Mouse (Mus musculus) heart, adult 18-20 months (tissue): ENCODE results near the gene Rhov. TPM values are rescaled to one million over a fixed set of nuclear protein-coding genes. Genes with fewer than 3 reads are reported as not detected.

Experiments
- DNase-seq, 2 experiments: peaks; one replicate each; pipeline ENCODE4 v3.0.0; 2021 to 2022; ENCODE audit warnings: mixed read lengths in 1 of 2
- total RNA-seq, 2 experiments: library from RNA; stranded (reverse); gene quantifications; 2 replicates each; pipeline ENCODE4 v1.2.3; 2021

Gene Rhov
- total RNA-seq, 2 experiments from 2014 or later = not detected

GRCm38 (mm10) chr2:119289014-119289416 lies 17.9 kb upstream of the Rhov start:
- DNase-seq = peak in 1 of 2 experiments; percentile 57

GRCm38 (mm10) chr2:119288270-119288882 lies 17.3 kb upstream of the Rhov start, which contains the start of gene Vps18:
TSS of gene Vps18 (plus strand) at chr2:119288740.
- peak; percentile 98 for DNase-seq

- DNase-seq = no peak
Measured at GRCm38 (mm10) chr2:119287372-119287771, 16.3 kb upstream of the Rhov start.

- no peak for DNase-seq
Measured at GRCm38 (mm10) chr2:119281899-119282565, 11.0 kb upstream of the Rhov start.

- DNase-seq = no peak
Measured at GRCm38 (mm10) chr2:119277810-119278209, 6.7 kb upstream of the Rhov start.

- no peak for DNase-seq
Measured at GRCm38 (mm10) chr2:119276926-119277325, 5.9 kb upstream of the Rhov start.

- no peak for DNase-seq
Measured at GRCm38 (mm10) chr2:119274126-119274525, 3.1 kb upstream of the Rhov start.

- DNase-seq = no peak
Measured at GRCm38 (mm10) chr2:119270286-119270642, 808 bp downstream of the Rhov start.

GRCm38 (mm10) chr2:119263813-119264212 lies 7.3 kb downstream of the Rhov start:
- no peak for DNase-seq

- peak; percentile 66 to 68 for DNase-seq
Measured at GRCm38 (mm10) chr2:119262978-119263377, 8.1 kb downstream of the Rhov start.

- peak in 1 of 2 experiments; percentile 12 for DNase-seq
Measured at GRCm38 (mm10) chr2:119261326-119261725, 9.7 kb downstream of the Rhov start.

- no peak for DNase-seq
Measured at GRCm38 (mm10) chr2:119260518-119260917, 10.6 kb downstream of the Rhov start.

GRCm38 (mm10) chr2:119254976-119255375 lies 16.1 kb downstream of the Rhov start:
- no peak for DNase-seq

- peak; percentile 73 to 91 for DNase-seq
Measured at GRCm38 (mm10) chr2:119250826-119251478, 20.1 kb downstream of the Rhov start.

- no peak for DNase-seq
Measured at GRCm38 (mm10) chr2:119250377-119250776, 20.7 kb downstream of the Rhov start.

GRCm38 (mm10) chr2:119249592-119250061 lies 21.4 kb downstream of the Rhov start:
- DNase-seq = no peak

GRCm38 (mm10) chr2:119247904-119248303 lies 23.2 kb downstream of the Rhov start:
- DNase-seq = no peak

- DNase-seq = no peak
Measured at GRCm38 (mm10) chr2:119245246-119245645, 25.8 kb downstream of the Rhov start.

GRCm38 (mm10) chr2:119242548-119242947 lies 28.5 kb downstream of the Rhov start:
- DNase-seq = no peak

- no peak for DNase-seq
Measured at GRCm38 (mm10) chr2:119240819-119241186, 30.3 kb downstream of the Rhov start.

- DNase-seq = no peak
Measured at GRCm38 (mm10) chr2:119240075-119240818, 30.8 kb downstream of the Rhov start.

- DNase-seq = no peak
Measured at GRCm38 (mm10) chr2:119238671-119239070, 32.4 kb downstream of the Rhov start.

- DNase-seq = no peak
Measured at GRCm38 (mm10) chr2:119237871-119238220, 33.2 kb downstream of the Rhov start.
